Mouse (Mus musculus) yolk sac, embryonic 10.5 days (tissue): Measurements from ENCODE around the gene Spata5.

Experiments
- DNase-seq: peaks from one replicate; pipeline ENCODE4 v3.0.0-alpha.2; 2017; ENCODE audit warnings: low spot score

Spata5 gene

DNA sequence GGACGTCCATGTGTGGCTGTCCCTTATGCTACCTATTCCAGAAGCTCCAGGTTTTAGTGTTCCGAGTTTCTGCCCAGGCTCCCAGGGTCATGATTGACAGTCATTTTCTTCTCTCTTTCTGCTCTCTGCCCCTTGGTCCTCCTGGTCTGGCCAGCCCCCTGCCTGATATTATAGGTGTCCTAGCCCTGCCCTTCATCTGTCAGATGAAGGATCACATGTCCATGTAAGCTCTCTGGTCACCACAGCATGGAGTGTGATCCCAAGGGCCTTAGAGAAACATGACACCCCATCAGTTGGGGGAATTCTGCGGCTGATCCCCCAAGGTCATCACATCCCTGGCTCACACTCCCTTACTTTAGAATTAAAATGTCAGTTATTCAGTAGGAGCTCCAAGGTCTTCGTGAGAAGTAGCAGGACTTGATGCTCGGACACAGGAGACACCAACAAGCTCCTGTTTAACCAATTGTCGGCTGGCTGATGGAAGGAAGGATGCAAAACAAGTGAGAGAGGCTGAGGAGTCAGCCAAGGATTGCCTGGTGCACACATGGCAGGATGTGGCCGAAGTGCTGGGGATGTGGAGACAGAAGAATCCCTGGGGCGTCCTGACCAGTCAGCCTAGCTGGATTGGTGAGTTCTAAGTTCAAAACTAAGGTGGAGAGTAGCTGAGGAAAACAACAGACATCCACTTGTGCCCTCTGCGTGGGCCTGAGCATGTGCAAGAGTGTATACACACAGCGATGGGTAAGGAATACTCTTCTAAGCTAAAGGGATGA is 195.4 kb downstream of the Spata5 start:
- DNase-seq = no peak

DNA sequence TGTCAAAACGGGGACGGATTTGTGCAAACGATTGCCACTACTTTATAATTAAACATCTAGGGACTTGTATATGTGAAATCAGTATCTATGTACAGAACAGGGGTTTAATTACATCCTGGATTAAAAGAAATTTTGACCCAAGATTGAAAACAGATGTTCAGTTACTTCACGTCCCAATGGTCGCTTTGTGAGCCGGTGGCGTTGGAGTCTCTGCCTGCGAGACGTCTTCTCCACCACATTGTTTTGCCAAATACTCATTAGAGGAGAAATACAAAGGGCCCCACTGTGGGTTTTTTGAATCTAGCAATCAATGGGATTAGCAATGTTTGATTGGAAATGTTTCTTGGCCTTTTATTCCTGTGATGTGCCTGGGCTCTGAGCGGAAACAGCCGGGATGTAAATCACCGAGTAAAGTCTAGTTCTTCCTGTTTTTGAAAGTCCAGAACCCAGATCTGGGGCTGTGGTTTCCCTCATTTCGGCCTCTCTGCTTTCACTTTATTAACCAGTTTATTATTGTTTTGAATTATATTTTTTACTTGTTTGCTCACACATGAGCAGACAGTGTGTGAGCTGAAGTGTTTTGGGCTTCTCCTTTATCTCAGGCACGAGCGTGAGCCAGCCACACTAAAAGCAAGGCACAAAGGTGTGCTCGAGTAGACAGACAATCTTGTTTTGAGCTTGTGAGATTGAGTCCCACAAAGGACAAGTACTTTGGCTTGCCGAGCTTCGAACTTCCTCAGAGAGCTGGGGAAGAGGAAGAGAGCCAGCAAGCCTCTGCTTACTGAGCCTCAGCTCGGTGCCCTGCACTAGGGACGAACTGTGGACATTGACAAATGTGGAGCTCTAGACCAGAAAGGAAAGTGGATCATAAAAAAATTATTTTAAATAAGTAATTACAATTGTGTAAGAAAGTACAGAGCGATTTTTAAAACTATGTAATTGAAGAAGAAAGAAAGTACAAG is 197.2 kb downstream of the Spata5 start:
- DNase-seq = no peak
